Mouse (Mus musculus): ENCODE data around the gene Fli1. TPM values are rescaled to one million over a fixed set of nuclear protein-coding genes. Genes with fewer than 3 reads are reported as not detected.

Gene Fli1
- polyA plus RNA-seq, 1 experiment from 2014 or later, result 20.6 TPM

GRCm38 (mm10) chr9:32578411-32578810 is 35.8 kb upstream of the Fli1 start:
- WGBS, result 79% methylated on average over 2 of the region's 2 CpGs
- H3K9ac ChIP-seq (ENCODE audit: low read length), result no peak overlapping the region
- no peak overlapping the region for H3K27ac ChIP-seq (replicated peaks in 1 of 2; ENCODE audit: control insufficient read depth in 1 of 2, insufficient read depth in 1 of 2, low read depth in 2 of 2, low read length in 2 of 2)
- ATAC-seq (ENCODE audit: insufficient number of reproducible peaks, insufficient read depth, low FRiP score, low read depth), result no peak
- H3K36me3 ChIP-seq (ENCODE audit: control insufficient read depth, insufficient read depth, low read length), result no peaks in the 10 kb centered on the region
- no peaks in the 10 kb centered on the region for H3K27me3 ChIP-seq (ENCODE audit: control insufficient read depth, insufficient read depth, low read length)
- no peaks in the 10 kb centered on the region for H3K4me1 ChIP-seq (ENCODE audit: control insufficient read depth in 2 of 2, insufficient read depth in 2 of 2, low read length in 2 of 2)
- H3K4me3 ChIP-seq (ENCODE audit: control insufficient read depth in 1 of 2, insufficient read depth in 1 of 2, low read depth in 1 of 2, low read length in 2 of 2), result no peak overlapping the region
- H3K4me2 ChIP-seq (ENCODE audit: low read length), result no peak overlapping the region
- H3K9me3 ChIP-seq (ENCODE audit: control insufficient read depth, low read length), result no peaks in the 10 kb centered on the region

- no peak for ATAC-seq (ENCODE audit: insufficient number of reproducible peaks, insufficient read depth, low FRiP score, low read depth)
- Histone ChIP-seq H3K4me2 (ENCODE audit: low read length) (no peak overlapping the region), H3K9ac (ENCODE audit: low read length) (no peak overlapping the region), H3K27me3 (ENCODE audit: control insufficient read depth, insufficient read depth, low read length) (no peaks in the 10 kb centered on the region), H3K4me1 (ENCODE audit: control insufficient read depth in 2 of 2, insufficient read depth in 2 of 2, low read length in 2 of 2) (no peaks in the 10 kb centered on the region), H3K9me3 (ENCODE audit: control insufficient read depth, low read length) (no peaks in the 10 kb centered on the region), H3K36me3 (ENCODE audit: control insufficient read depth, insufficient read depth, low read length) (no peaks in the 10 kb centered on the region), H3K4me3 (ENCODE audit: control insufficient read depth in 1 of 2, insufficient read depth in 1 of 2, low read depth in 1 of 2, low read length in 2 of 2) (no peak overlapping the region), H3K27ac (replicated peaks in 1 of 2; ENCODE audit: control insufficient read depth in 1 of 2, insufficient read depth in 1 of 2, low read depth in 2 of 2, low read length in 2 of 2) (no peak overlapping the region)
- 54% methylated on average over 4 of the region's 4 CpGs for WGBS
Measured at GRCm38 (mm10) chr9:32573638-32574037, 31.0 kb upstream of the Fli1 start.

GRCm38 (mm10) chr9:32571676-32572075 is 29.0 kb upstream of the Fli1 start:
- Histone ChIP-seq H3K36me3 (ENCODE audit: control insufficient read depth, insufficient read depth, low read length) (no peaks in the 10 kb centered on the region), H3K4me3 (ENCODE audit: control insufficient read depth in 1 of 2, insufficient read depth in 1 of 2, low read depth in 1 of 2, low read length in 2 of 2) (no peak overlapping the region), H3K4me1 (ENCODE audit: control insufficient read depth in 2 of 2, insufficient read depth in 2 of 2, low read length in 2 of 2) (peaks cover 5% of the 10 kb centered on the region in 2 experiments; a peak in 2 of 4 replicates), H3K4me2 (ENCODE audit: low read length) (no peak overlapping the region), H3K27ac (replicated peaks in 1 of 2; ENCODE audit: control insufficient read depth in 1 of 2, insufficient read depth in 1 of 2, low read depth in 2 of 2, low read length in 2 of 2) (no peak overlapping the region), H3K9me3 (ENCODE audit: control insufficient read depth, low read length) (no peaks in the 10 kb centered on the region), H3K9ac (ENCODE audit: low read length) (no peak overlapping the region), H3K27me3 (ENCODE audit: control insufficient read depth, insufficient read depth, low read length) (no peaks in the 10 kb centered on the region)
- WGBS, result 38% methylated on average over 4 of the region's 4 CpGs
- ATAC-seq (ENCODE audit: insufficient number of reproducible peaks, insufficient read depth, low FRiP score, low read depth), result no peak

GRCm38 (mm10) chr9:32570547-32570946 is 27.9 kb upstream of the Fli1 start:
- no peak overlapping the region for H3K9ac ChIP-seq (ENCODE audit: low read length)
- H3K4me2 ChIP-seq (ENCODE audit: low read length), result no peak overlapping the region
- H3K4me3 ChIP-seq (ENCODE audit: control insufficient read depth in 1 of 2, insufficient read depth in 1 of 2, low read depth in 1 of 2, low read length in 2 of 2), result no peak overlapping the region
- H3K36me3 ChIP-seq (ENCODE audit: control insufficient read depth, insufficient read depth, low read length), result no peaks in the 10 kb centered on the region
- H3K9me3 ChIP-seq (ENCODE audit: control insufficient read depth, low read length), result no peaks in the 10 kb centered on the region
- ATAC-seq (ENCODE audit: insufficient number of reproducible peaks, insufficient read depth, low FRiP score, low read depth), result no peak
- H3K4me1 ChIP-seq (ENCODE audit: control insufficient read depth in 2 of 2, insufficient read depth in 2 of 2, low read length in 2 of 2), result peaks cover 5 to 7% of the 10 kb centered on the region in 2 experiments; a peak in 2 of 4 replicates
- no peak overlapping the region for H3K27ac ChIP-seq (replicated peaks in 1 of 2; ENCODE audit: control insufficient read depth in 1 of 2, insufficient read depth in 1 of 2, low read depth in 2 of 2, low read length in 2 of 2)
- H3K27me3 ChIP-seq (ENCODE audit: control insufficient read depth, insufficient read depth, low read length), result no peaks in the 10 kb centered on the region
- WGBS, result 54% methylated on average over 5 of the region's 5 CpGs

GRCm38 (mm10) chr9:32569261-32569660 is 26.6 kb upstream of the Fli1 start:
- H3K4me1 ChIP-seq (ENCODE audit: control insufficient read depth in 2 of 2, insufficient read depth in 2 of 2, low read length in 2 of 2), result peaks cover 7 to 11% of the 10 kb centered on the region in 2 experiments; a peak in 3 of 4 replicates
- H3K36me3 ChIP-seq (ENCODE audit: control insufficient read depth, insufficient read depth, low read length), result no peaks in the 10 kb centered on the region
- H3K9ac ChIP-seq (ENCODE audit: low read length), result no peak overlapping the region
- H3K27ac ChIP-seq (replicated peaks in 1 of 2; ENCODE audit: control insufficient read depth in 1 of 2, insufficient read depth in 1 of 2, low read depth in 2 of 2, low read length in 2 of 2), result peak overlapping the region in 1 of 2 experiments; percentile 38; a peak in 1 of 4 replicates
- WGBS, result 70% methylated on average over 4 of the region's 4 CpGs
- no peaks in the 10 kb centered on the region for H3K27me3 ChIP-seq (ENCODE audit: control insufficient read depth, insufficient read depth, low read length)
- H3K9me3 ChIP-seq (ENCODE audit: control insufficient read depth, low read length), result no peaks in the 10 kb centered on the region
- H3K4me2 ChIP-seq (ENCODE audit: low read length), result no peak overlapping the region
- H3K4me3 ChIP-seq (ENCODE audit: control insufficient read depth in 1 of 2, insufficient read depth in 1 of 2, low read depth in 1 of 2, low read length in 2 of 2), result no peak overlapping the region
- ATAC-seq (ENCODE audit: insufficient number of reproducible peaks, insufficient read depth, low FRiP score, low read depth), result no peak

- H3K4me2 ChIP-seq (ENCODE audit: low read length), result no peak overlapping the region
- ATAC-seq (ENCODE audit: insufficient number of reproducible peaks, insufficient read depth, low FRiP score, low read depth), result no peak
- H3K4me1 ChIP-seq (ENCODE audit: control insufficient read depth in 2 of 2, insufficient read depth in 2 of 2, low read length in 2 of 2), result peaks cover 7 to 12% of the 10 kb centered on the region in 2 experiments; a peak in 3 of 4 replicates
- no peaks in the 10 kb centered on the region for H3K36me3 ChIP-seq (ENCODE audit: control insufficient read depth, insufficient read depth, low read length)
- no peaks in the 10 kb centered on the region for H3K27me3 ChIP-seq (ENCODE audit: control insufficient read depth, insufficient read depth, low read length)
- no peak overlapping the region for H3K4me3 ChIP-seq (ENCODE audit: control insufficient read depth in 1 of 2, insufficient read depth in 1 of 2, low read depth in 1 of 2, low read length in 2 of 2)
- H3K27ac ChIP-seq (replicated peaks in 1 of 2; ENCODE audit: control insufficient read depth in 1 of 2, insufficient read depth in 1 of 2, low read depth in 2 of 2, low read length in 2 of 2), result no peak overlapping the region
- H3K9ac ChIP-seq (ENCODE audit: low read length), result no peak overlapping the region
- no peaks in the 10 kb centered on the region for H3K9me3 ChIP-seq (ENCODE audit: control insufficient read depth, low read length)
- 38% methylated on average over 7 of the region's 7 CpGs for WGBS
Measured at GRCm38 (mm10) chr9:32567603-32568002, 24.9 kb upstream of the Fli1 start.

GRCm38 (mm10) chr9:32565309-32565708 is 22.6 kb upstream of the Fli1 start:
- ATAC-seq (ENCODE audit: insufficient number of reproducible peaks, insufficient read depth, low FRiP score, low read depth), result no peak
- no peak overlapping the region for H3K4me2 ChIP-seq (ENCODE audit: low read length)
- WGBS, result 51% methylated on average over 3 of the region's 3 CpGs
- H3K9ac ChIP-seq (ENCODE audit: low read length), result no peak overlapping the region
- no peak overlapping the region for H3K4me3 ChIP-seq (ENCODE audit: control insufficient read depth in 1 of 2, insufficient read depth in 1 of 2, low read depth in 1 of 2, low read length in 2 of 2)
- H3K27ac ChIP-seq (replicated peaks in 1 of 2; ENCODE audit: control insufficient read depth in 1 of 2, insufficient read depth in 1 of 2, low read depth in 2 of 2, low read length in 2 of 2), result peak overlapping the region; percentile 1 to 53; a peak in 3 of 4 replicates
- H3K36me3 ChIP-seq (ENCODE audit: control insufficient read depth, insufficient read depth, low read length), result no peaks in the 10 kb centered on the region
- peaks cover 7 to 12% of the 10 kb centered on the region in 2 experiments; a peak in 3 of 4 replicates for H3K4me1 ChIP-seq (ENCODE audit: control insufficient read depth in 2 of 2, insufficient read depth in 2 of 2, low read length in 2 of 2)
- no peaks in the 10 kb centered on the region for H3K9me3 ChIP-seq (ENCODE audit: control insufficient read depth, low read length)
- H3K27me3 ChIP-seq (ENCODE audit: control insufficient read depth, insufficient read depth, low read length), result no peaks in the 10 kb centered on the region

- H3K9me3 ChIP-seq (ENCODE audit: control insufficient read depth, low read length), result no peaks in the 10 kb centered on the region
- H3K4me3 ChIP-seq (ENCODE audit: control insufficient read depth in 1 of 2, insufficient read depth in 1 of 2, low read depth in 1 of 2, low read length in 2 of 2), result no peak overlapping the region
- no peak overlapping the region for H3K27ac ChIP-seq (replicated peaks in 1 of 2; ENCODE audit: control insufficient read depth in 1 of 2, insufficient read depth in 1 of 2, low read depth in 2 of 2, low read length in 2 of 2)
- no peaks in the 10 kb centered on the region for H3K27me3 ChIP-seq (ENCODE audit: control insufficient read depth, insufficient read depth, low read length)
- H3K9ac ChIP-seq (ENCODE audit: low read length), result no peak overlapping the region
- WGBS, result 72% methylated on average over 4 of the region's 4 CpGs
- no peak for ATAC-seq (ENCODE audit: insufficient number of reproducible peaks, insufficient read depth, low FRiP score, low read depth)
- peaks cover 4 to 11% of the 10 kb centered on the region in 2 experiments; a peak in 3 of 4 replicates for H3K4me1 ChIP-seq (ENCODE audit: control insufficient read depth in 2 of 2, insufficient read depth in 2 of 2, low read length in 2 of 2)
- H3K36me3 ChIP-seq (ENCODE audit: control insufficient read depth, insufficient read depth, low read length), result no peaks in the 10 kb centered on the region
- no peak overlapping the region for H3K4me2 ChIP-seq (ENCODE audit: low read length)
Measured at GRCm38 (mm10) chr9:32562837-32563236, 20.2 kb upstream of the Fli1 start.
